Mouse (Mus musculus): ENCODE data around the gene Morf4l1.
"Not testable (repeated sequence)": the region's sequence is repeated elsewhere in the genome, so short reads cannot be mapped to it uniquely, and the experiment has no call there.

Morf4l1 gene

GRCm38 (mm10) chr9:90113651-90114566, 665 bp downstream of the Morf4l1 start:
- DNase-seq = peak; percentile 92

DNA sequence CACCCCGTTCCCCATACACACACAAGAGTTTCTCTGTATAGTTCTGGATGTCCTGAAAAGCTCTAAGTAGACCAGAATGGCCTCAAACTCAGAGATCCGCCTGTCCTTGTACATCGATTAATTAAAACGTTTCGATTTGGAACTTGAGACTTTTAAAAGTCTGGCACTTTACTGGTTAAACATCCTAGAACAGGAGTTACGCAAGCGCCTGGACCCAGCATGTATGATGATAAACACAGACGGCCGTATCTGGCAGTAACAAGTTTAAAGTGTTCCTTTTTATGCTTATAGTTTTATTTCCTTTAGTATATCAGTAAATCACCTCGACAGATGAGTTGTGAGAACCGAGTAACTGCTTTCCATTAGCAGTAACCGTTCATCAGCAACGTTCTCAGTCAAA, 1.4 kb downstream of the Morf4l1 start:
- DNase-seq = peak; percentile 22

- DNase-seq = no peak
Observed at GRCm38 (mm10) chr9:90109386-90109785, 5.2 kb downstream of the Morf4l1 start.

- no peak for DNase-seq
Observed at GRCm38 (mm10) chr9:90108272-90108671, 6.3 kb downstream of the Morf4l1 start.

DNA sequence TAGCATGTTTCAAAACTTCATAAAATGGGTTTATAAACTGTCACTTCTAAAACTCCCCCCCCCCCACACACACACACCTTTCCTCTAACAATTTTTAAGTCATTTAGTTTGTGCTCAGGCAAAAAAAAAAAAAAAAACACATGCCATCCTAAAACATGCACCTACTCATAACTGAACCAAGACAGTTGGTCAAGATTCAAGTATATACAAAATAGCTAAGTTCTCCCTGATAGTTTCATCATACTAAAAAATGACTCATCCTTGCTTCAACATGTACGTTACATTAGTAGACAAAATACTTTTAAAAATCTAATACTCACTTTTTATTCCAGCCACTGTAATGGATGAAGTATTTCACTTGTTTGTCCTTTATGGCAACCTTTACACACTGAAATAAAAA, 7.7 kb downstream of the Morf4l1 start:
- no peak for DNase-seq

DNA sequence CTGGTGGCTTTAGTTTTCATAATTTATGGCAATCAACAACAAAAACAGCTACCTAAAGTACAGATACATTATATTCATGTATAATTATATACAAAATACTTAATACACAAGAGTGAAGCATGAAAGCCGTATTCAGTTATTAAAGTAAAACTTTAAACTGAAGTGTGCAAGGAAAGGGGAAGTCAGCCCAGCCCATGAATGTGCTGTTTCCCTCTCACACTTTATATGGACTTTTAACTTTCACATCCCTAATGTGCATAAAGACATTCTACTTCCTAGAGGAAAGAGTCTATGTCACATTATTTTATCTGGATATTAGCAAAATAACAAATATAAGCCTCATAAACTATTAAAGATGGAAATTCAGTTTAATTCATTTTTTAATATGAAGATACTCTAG, 9.1 kb downstream of the Morf4l1 start:
- no peak for DNase-seq

GRCm38 (mm10) chr9:90100760-90101159, 13.8 kb downstream of the Morf4l1 start:
- no peak for DNase-seq

GRCm38 (mm10) chr9:90098934-90099333, 15.6 kb downstream of the Morf4l1 start:
- DNase-seq = peak; percentile 21

- no peak for DNase-seq
Observed at GRCm38 (mm10) chr9:90089339-90090104, 25.1 kb downstream of the Morf4l1 start.

DNA sequence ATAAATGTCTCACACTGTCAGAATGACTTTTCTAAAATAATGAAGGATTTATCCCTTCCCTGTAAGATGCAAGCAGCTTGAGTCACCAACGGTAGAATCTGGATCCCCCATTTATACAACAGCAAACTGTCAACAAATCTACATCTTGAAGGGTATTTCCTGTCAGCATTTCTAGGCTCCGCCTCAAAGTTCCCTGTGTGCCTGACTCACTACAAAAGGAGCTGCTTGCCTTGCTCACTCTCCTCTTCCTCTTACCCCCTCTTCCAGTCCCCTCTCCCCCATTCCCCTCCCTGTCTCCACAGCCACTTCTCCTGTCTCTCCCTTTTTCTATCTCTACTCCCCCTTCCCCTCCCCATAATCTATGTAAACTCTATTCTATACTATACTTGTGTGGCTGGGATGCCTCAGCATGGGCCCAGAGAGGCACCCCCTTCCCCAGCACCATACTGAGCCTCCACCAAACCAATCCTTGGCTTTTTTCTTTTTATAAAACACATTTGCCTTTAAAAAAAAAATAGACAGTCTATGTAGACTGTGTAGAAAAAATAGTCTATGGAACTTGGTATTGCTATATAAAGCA, 26.6 kb downstream of the Morf4l1 start:
- DNase-seq = no peak

DNA sequence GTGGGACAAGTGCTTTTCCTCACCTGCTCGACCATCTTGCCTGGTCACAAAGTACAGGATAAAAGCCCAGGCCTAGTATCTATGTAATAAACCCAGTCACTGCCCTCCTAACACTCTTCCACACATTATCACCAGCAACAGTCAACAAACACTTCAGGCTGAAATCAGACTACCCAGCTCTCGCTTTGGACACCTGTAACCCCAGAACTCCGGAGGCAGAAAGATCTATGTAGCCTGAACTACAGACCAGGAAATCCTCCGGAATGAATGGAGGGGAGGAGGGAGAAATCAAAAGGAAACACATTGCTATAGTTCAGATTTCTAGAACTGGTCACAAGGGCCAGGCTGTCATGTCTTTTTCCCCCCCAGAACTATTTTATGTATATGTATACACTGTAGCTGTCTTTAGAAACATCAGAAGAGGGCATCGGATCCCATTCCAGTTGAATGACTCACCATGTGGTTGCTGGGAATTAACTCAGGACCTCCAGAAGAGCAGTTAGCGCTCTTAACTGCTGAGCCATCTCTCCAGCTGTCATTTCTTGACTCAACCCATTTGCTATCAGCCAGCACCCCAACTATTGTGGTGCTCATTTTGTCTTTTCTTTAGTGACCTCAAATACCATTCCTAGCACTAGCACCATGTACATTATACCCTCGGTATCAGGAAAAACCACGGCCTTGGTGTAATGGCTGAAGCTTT, 29.7 kb downstream of the Morf4l1 start:
- no peak for DNase-seq

DNA sequence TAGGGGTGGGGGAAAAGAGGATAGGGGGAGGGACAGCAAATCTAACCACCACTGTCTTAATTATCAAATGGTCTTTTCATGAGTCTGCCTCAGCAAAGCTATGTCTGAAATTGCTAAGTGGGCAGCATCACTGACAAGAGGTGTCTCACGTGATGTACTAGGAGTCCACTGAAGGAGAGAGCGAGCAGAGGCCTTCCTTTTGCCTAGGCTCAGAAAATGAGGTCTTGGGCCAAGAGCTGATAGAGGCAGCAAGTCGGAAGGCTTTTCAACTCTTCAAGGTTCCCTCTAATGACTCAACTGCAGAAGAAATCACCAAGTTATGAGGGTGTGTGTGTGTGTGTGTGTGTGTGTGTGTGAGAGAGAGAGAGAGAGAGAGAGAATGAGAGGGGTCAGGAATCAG, 30.4 kb downstream of the Morf4l1 start:
- no peak for DNase-seq

GRCm38 (mm10) chr9:90082992-90083391, 31.6 kb downstream of the Morf4l1 start:
- no peak for DNase-seq

DNA sequence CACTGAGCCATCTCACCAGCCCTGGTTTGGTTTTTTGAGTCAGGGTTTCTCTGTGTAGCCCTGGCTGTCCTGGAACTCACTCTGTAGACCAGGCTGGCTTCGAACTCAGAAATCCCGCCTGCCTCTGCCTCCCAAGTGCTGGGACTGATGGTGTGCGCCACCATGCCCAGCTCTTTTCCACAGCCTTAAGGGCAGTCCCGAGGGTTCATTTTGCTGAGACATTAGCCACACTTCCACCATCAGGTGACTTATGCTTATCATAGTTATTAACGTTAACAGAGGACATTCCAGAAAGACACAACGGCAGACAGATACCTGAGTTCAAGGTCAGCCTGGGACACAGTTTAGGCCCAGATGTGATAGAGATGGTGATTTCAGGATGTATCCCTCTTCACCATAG, 32.6 kb downstream of the Morf4l1 start:
- not testable (repeated sequence) for DNase-seq

GRCm38 (mm10) chr9:90076849-90077461, 37.6 kb downstream of the Morf4l1 start:
- peak; percentile 81 for DNase-seq

DNA sequence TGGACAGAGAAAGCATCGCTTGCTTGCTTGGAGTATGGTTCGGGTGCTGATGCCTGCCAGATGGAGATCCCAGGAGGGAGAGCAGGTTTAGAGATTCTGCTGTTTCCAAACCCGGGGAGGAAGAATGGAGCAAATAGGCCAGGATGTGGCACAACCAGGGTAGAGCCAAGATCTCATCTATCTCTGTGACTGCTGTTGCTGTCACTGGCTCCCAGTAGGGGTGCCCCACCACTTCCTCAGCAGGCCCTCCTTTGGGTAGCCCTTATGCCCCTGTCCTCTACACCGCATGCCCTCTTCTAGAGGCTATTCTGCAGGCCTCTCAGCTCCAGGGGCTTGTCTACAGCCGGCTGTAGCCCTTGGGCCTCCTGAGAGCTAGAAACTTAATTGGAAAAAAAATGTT, 38.4 kb downstream of the Morf4l1 start:
- no peak for DNase-seq

DNA sequence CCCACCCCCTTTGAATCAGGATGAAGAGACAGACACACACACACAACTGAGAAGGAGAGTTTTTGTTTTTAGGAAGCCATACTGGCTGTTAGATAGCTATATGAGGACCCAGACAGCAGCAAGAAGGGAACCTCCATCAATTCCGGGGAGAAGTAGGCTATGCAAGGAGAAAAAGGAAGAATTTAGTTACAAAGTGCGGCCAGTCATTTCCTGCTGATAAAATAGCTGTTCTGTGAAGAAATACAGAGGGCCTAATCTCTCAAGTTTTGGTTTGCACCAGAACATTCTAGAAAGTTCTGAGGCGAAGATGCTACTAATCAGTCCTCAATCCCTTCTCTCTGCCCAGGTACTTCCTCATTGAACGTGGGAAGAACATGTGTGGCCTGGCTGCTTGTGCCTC, 39.2 kb downstream of the Morf4l1 start:
- DNase-seq = no peak

DNA sequence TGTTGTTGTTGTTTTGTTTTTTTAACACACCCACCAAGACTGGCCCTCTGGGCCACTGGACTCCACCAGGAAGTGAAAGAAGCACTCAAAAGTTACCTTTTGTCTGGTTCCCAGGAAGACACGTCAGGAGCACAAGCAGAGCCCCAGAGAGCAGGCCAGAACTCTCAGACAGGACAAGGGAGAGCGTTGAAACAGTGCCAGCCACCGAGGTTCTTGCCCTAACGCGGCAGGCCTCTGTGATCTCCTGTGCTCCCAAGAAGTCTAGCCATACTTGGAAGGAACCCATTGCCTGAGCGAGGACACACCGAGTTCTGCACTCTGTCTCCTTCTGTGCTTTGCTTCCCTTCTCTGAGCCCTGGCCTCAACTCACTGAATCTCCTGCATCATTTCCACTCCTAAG, 44.4 kb downstream of the Morf4l1 start:
- no peak for DNase-seq

GRCm38 (mm10) chr9:90069485-90069884, 45.1 kb downstream of the Morf4l1 start:
- DNase-seq = peak; percentile 45

DNA sequence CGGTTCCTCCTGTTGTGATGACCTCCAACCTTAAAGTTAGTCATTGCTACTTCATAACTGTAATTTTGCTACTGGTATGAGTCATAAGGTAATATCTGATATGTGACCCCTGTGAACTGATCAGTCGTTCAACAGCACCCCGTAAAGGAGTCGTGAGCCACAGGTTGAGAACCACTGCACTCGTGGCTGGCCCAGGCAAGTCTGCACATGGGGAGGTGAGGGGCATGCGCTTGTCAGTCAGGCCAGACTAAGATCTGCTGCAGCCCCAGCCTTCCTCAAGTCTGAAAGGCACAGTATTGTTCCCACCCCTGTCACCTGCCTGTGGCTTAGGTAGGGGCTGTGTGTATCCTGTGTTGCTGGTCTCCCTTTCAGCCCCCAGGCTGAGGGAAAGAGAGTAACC, 45.8 kb downstream of the Morf4l1 start:
- DNase-seq = no peak

DNA sequence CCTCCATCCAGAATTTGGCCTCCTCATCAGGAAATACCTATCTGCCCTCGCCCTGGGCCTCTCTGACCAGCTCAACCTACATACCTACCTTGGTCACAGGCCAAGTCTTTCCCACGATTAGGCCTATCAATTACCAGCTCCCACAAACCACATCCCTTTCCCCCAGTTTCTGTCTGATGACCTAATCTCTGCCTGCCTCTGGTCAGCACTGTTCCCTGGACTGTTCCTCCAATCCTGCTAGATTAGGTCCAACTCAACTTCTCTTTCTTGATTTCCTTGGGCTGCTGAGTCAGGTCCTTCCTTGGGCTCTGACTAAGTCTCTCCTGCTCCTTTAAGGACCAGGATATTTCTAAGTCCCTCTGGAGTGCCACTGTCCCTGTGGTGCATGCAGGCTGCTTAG, 47.2 kb downstream of the Morf4l1 start:
- DNase-seq = no peak

GRCm38 (mm10) chr9:90060932-90061331, 53.6 kb downstream of the Morf4l1 start:
- not testable (repeated sequence) for DNase-seq

GRCm38 (mm10) chr9:90060574-90060875, 54.0 kb downstream of the Morf4l1 start:
- no peak for DNase-seq
